Mouse (Mus musculus) naive thymus-derived CD4-positive, alpha-beta T cell, adult 5 months (primary cell): ENCODE results near the gene Gm21103. TPM values are rescaled to one million over a fixed set of nuclear protein-coding genes. Genes with fewer than 3 reads are reported as not detected.

Source experiments
- polyA plus RNA-seq: library from polyadenylated mRNA; unstranded; fragments of 100-300 nt; shearing (Covaris generic); gene quantifications from one replicate; pipeline ENCODE4 v1.2.1, GENCODE M21; 2017

Gm21103 gene
- polyA plus RNA-seq: not detected

DNA sequence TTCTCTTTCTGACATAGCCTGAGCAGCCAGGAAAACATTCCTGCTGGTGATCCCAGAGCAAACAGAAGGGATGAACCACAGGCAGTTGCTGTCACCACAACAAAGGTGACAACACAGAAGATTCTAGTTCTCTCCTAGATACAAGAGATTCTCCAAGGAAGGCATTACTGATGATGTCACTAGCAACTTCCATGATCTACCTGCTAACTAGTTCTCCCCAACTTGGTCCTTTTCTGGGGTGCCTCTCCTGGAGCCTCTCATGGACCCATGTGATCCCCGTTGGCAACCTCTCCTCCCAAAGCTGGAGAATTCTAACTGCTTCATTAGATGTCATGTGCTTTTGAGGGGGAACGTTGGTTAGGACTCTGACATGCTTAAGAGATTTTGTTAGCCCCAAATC is at the start of gene Gm21103:
Gene Gm21103, minus strand, starts transcription at position 101 of the 400 bp plus-strand sequence.

GRCm38 (mm10) chr14:6343578-6343977 is 38.9 kb upstream of the Gm21103 start, which contains the start of gene Gm3618:
Gene Gm3618 (minus strand): TSS chr14:6343678.

GRCm38 (mm10) chr14:6286931-6287715 is 17.5 kb downstream of the Gm21103 start, which contains the start of gene Gm3411:
Gene Gm3411 (minus strand): TSS chr14:6287250.

Other genes with a start within 250 kb of the Gm21103 start
- gene Gm6337, start 246.6 kb downstream of the Gm21103 start, polyA plus RNA-seq: not detected
- gene Gm8206, start 210.9 kb downstream of the Gm21103 start, polyA plus RNA-seq: not detected
- 0.56 TPM for gene Gm3468, start 196.2 kb downstream of the Gm21103 start, polyA plus RNA-seq
- not detected for gene Gm3476, start 179.0 kb downstream of the Gm21103 start, polyA plus RNA-seq
- gene Gm21560, start 85.6 kb downstream of the Gm21103 start, polyA plus RNA-seq: not detected
- gene Gm3411, start 17.6 kb downstream of the Gm21103 start, polyA plus RNA-seq: 0.51 TPM
- gene Gm3618, start 38.8 kb upstream of the Gm21103 start, polyA plus RNA-seq: not detected
- gene Gm16440, start 85.5 kb upstream of the Gm21103 start, polyA plus RNA-seq: not detected
- not detected for gene Gm3591, start 107.6 kb upstream of the Gm21103 start, polyA plus RNA-seq
- not detected for gene Gm3594, start 139.8 kb upstream of the Gm21103 start, polyA plus RNA-seq
- gene Gm8356, start 232.4 kb upstream of the Gm21103 start, polyA plus RNA-seq: not detected